Mouse (Mus musculus) intestine, embryonic 15.5 days (tissue): Measurements from ENCODE around the gene Havcr2. TPM values are rescaled to one million over a fixed set of nuclear protein-coding genes. Genes with fewer than 3 reads are reported as not detected.

Source experiments
- polyA plus RNA-seq: library from polyadenylated mRNA; unstranded; fragments of >200 nt; fragmentation: Nextera tagmentation; extraction: Ambion mirVana; gene quantifications from 2 replicates; pipeline ENCODE4 v1.2.1, GENCODE M21; 2015

Havcr2 gene
- polyA plus RNA-seq, 1 experiment from 2014 or later = 0.08 TPM

Other genes with a start within 250 kb of the Havcr2 start
- gene Fndc9, start 219.4 kb upstream of the Havcr2 start, polyA plus RNA-seq = 0.16 TPM in 1 of 2 replicates, not detected in the other
- gene Cyfip2, start 142.1 kb upstream of the Havcr2 start, polyA plus RNA-seq = 7.5 and 7.8 TPM in 2 replicates
- gene Itk, start 65.4 kb upstream of the Havcr2 start, polyA plus RNA-seq = 0.25 and 0.40 TPM in 2 replicates
- gene Fam71b, start 58.4 kb upstream of the Havcr2 start, polyA plus RNA-seq = not detected in 2 replicates
- gene Med7, start 18.0 kb upstream of the Havcr2 start, polyA plus RNA-seq = 57.5 and 60.6 TPM in 2 replicates
- gene Gm12169, start 69.3 kb downstream of the Havcr2 start, polyA plus RNA-seq = not detected in 2 replicates
- gene BC053393, start 116.6 kb downstream of the Havcr2 start, polyA plus RNA-seq = not detected in 2 replicates
- gene Dppa1, start 174.3 kb downstream of the Havcr2 start, polyA plus RNA-seq = not detected in 2 replicates